Mouse (Mus musculus): Measurements from ENCODE around the gene Gpatch1. TPM values are rescaled to one million over a fixed set of nuclear protein-coding genes. Genes with fewer than 3 reads are reported as not detected.

The Gpatch1 gene
- polyA plus RNA-seq, 1 experiment from 2014 or later: 20.0 TPM

GRCm38 (mm10) chr7:35344785-35345330 is 26.6 kb upstream of the Gpatch1 start:
- no peak for ATAC-seq (ENCODE audit: low FRiP score, low read depth)
- no peak overlapping the region for H3K4me2 ChIP-seq (replicated peaks)
- no peak overlapping the region for H3K27ac ChIP-seq
- H3K9me3 ChIP-seq: no peaks in the 10 kb centered on the region
- H3K4me1 ChIP-seq: peaks cover 4% of the 10 kb centered on the region; the same call in 1 of the 2 replicates
- no peaks in the 10 kb centered on the region for H3K36me3 ChIP-seq
- H3K4me3 ChIP-seq: no peak overlapping the region
- H3K9ac ChIP-seq: no peak overlapping the region
- H3K27me3 ChIP-seq (replicated peaks): no peaks in the 10 kb centered on the region
- 94% methylated on average over 5 of the region's 5 CpGs for WGBS

DNA sequence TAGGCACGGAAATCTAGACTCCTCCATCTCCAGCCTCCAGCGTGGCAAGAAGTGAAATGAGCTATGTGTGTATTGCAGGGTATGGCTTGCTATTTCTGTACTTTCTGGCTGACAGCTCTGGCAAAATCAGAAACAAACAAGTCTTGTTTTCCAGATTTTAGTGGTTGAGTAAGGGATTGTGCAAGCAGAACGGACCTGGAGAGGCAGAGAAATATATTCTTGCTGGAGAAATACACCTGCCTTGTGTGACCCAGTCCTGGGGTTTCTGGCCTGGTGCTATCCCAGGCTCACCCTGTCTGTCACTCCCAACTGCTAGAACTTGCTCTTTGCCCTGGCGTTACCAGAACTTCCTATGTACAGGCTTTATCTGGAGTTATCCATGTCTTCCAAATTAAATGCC is 24.3 kb upstream of the Gpatch1 start:
- no peak for ATAC-seq (ENCODE audit: low FRiP score, low read depth)

GRCm38 (mm10) chr7:35341282-35341681 is 23.0 kb upstream of the Gpatch1 start:
- H3K9me3 ChIP-seq: no peaks in the 10 kb centered on the region
- H3K9ac ChIP-seq: no peak overlapping the region
- WGBS: 90% methylated on average over 6 of the region's 6 CpGs
- no peaks in the 10 kb centered on the region; the same call in 1 of the 2 replicates for H3K27me3 ChIP-seq (replicated peaks)
- no peak overlapping the region for H3K27ac ChIP-seq
- no peak overlapping the region for H3K4me3 ChIP-seq
- ATAC-seq (ENCODE audit: low FRiP score, low read depth): no peak
- peaks cover 4% of the 10 kb centered on the region; the same call in 1 of the 2 replicates for H3K4me1 ChIP-seq
- no peaks in the 10 kb centered on the region for H3K36me3 ChIP-seq
- no peak overlapping the region for H3K4me2 ChIP-seq (replicated peaks)

More for the DNA sequence above, 24.3 kb upstream of the Gpatch1 start:
- no peaks in the 10 kb centered on the region for H3K9me3 ChIP-seq
- H3K4me1 ChIP-seq: peaks cover 4% of the 10 kb centered on the region; the same call in 1 of the 2 replicates
- WGBS: 81% methylated on average over 4 of the region's 4 CpGs
- no peak overlapping the region for H3K27ac ChIP-seq
- H3K4me3 ChIP-seq: no peak overlapping the region
- H3K9ac ChIP-seq: no peak overlapping the region
- H3K4me2 ChIP-seq (replicated peaks): no peak overlapping the region
- H3K36me3 ChIP-seq: no peaks in the 10 kb centered on the region
- H3K27me3 ChIP-seq (replicated peaks): no peaks in the 10 kb centered on the region

- Histone ChIP-seq H3K4me1 (peaks cover 5% of the 10 kb centered on the region; the same call in 1 of the 2 replicates), H3K36me3 (no peaks in the 10 kb centered on the region), H3K9ac (no peak overlapping the region), H3K27me3 (replicated peaks) (peaks cover 4% of the 10 kb centered on the region), H3K27ac (no peak overlapping the region), H3K4me2 (replicated peaks) (no peak overlapping the region), H3K9me3 (no peaks in the 10 kb centered on the region), H3K4me3 (no peak overlapping the region)
- ATAC-seq (ENCODE audit: low FRiP score, low read depth): no peak
- 8% methylated on average over 5 of the region's 5 CpGs for WGBS
These were observed 22.0 kb upstream of the Gpatch1 start for GRCm38 (mm10) chr7:35340196-35340595.

DNA sequence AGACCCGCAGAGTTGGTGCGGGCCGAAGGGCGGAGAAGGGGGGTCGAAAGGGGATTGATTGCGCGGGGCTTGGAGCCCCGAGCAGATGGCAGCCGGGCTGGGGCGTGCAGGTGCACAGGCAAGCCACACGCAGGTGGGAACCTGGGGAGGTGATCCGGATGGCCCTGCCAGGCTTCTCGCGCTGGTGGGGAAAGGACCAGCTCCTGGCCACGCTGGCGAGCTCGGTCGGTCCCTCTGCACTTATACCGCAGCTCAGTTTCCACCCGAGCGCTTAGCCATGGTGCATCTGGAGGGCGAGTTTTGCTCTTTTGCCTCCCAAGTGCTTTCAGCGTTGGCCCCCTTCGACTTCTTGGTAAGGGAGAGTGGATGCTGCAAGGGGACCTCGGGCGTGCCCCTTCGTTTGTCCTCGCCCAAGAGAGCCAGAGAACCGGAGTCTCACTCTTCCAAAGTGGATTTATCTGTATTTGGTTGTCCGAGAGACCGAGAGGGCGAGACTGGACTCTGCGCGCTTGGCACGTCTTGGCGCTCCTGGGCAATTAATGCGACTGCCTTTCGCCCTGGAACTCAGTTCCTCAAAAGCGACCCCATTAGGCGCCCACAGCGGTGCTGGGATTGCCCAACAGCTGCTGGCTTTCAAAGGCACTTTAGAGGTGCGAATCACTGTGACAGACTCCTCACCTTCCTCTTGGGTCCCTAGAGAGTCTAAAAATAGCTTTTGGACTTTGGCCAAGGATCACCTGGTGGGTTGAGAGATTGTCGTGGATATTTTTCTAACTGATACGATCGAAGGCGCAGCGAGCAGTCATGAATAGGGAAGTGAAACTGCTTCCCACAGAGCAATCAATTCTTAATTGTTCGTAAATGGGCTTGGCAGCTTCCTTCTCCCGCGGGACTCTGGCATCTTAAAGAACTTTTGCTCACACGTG is 16.6 kb upstream of the Gpatch1 start:
- no peak overlapping the region for H3K27ac ChIP-seq
- under 1% methylated on average over 51 of the region's 51 CpGs for WGBS
- no peak; the same call in 1 of the 2 replicates for ATAC-seq (ENCODE audit: low FRiP score, low read depth)

DNA sequence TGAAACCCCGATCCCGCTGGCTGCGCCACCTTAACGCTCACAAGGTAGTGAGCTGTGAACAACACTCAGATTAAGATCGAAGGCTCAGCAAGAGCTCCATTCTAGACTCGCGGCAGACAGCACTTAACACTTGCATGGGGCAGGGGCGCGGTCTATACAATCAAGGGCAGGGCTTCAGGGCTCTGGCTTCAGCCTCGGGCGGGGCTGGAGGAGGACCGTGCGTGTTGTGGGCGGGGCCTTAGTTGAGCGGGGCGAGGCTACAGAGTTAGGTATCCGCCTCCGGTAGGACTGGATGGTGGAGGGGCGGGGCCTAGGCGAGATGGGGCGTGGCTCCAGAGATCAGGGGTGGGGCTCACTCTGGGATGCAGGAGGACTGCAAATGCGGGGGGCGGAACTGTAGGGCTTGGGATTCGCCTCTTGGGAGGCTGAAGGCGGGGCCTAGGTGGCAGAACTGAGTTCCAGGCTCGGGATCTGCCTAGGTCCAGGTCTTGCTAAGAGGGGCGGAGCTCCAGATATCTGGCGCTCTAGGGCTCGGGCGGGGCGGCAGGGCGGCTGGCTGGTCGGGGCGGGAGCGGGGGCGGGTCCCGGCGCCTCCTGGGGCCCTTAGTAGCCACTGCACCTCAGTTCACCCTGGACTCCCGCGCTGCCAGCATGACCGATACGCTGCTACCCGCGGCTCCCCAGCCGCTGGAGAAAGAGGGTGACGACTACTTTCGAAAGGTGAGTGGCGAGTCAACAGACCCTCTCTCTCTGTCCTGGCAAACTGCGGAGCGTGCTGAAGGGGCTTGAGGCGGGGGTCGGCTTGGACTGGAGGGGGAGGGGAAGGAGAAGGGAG is 15.7 kb upstream of the Gpatch1 start, which contains the start of gene Rhpn2:
Gene Rhpn2, plus strand, starts transcription at position 479 of the 835 bp plus-strand sequence.
- peak within 1 kb of the TSS; percentile 100 for H3K4me2 ChIP-seq (replicated peaks)
- peak within 1 kb of the TSS; percentile 51 for H3K9ac ChIP-seq
- no peaks in the 10 kb centered on the region for H3K9me3 ChIP-seq
- H3K4me1 ChIP-seq: peaks cover 15% of the 10 kb centered on the region
- WGBS: 1% methylated on average over 52 of the region's 52 CpGs
- peak; percentile 98 for ATAC-seq (ENCODE audit: low FRiP score, low read depth)
- no peak within 1 kb of the TSS for H3K27ac ChIP-seq
- no peaks in the 10 kb centered on the region for H3K36me3 ChIP-seq
- peak within 1 kb of the TSS; percentile 58 for H3K4me3 ChIP-seq
- peaks cover 4% of the 10 kb centered on the region for H3K27me3 ChIP-seq (replicated peaks)

More for the DNA sequence above, 16.6 kb upstream of the Gpatch1 start:
- H3K4me3 ChIP-seq: peak overlapping the region; percentile 58
- H3K4me1 ChIP-seq: peaks cover 15% of the 10 kb centered on the region
- peak overlapping the region; percentile 100 for H3K4me2 ChIP-seq (replicated peaks)
- H3K27me3 ChIP-seq (replicated peaks): peaks cover 4% of the 10 kb centered on the region
- H3K36me3 ChIP-seq: no peaks in the 10 kb centered on the region
- H3K9me3 ChIP-seq: no peaks in the 10 kb centered on the region
- peak overlapping the region; percentile 51 for H3K9ac ChIP-seq

DNA sequence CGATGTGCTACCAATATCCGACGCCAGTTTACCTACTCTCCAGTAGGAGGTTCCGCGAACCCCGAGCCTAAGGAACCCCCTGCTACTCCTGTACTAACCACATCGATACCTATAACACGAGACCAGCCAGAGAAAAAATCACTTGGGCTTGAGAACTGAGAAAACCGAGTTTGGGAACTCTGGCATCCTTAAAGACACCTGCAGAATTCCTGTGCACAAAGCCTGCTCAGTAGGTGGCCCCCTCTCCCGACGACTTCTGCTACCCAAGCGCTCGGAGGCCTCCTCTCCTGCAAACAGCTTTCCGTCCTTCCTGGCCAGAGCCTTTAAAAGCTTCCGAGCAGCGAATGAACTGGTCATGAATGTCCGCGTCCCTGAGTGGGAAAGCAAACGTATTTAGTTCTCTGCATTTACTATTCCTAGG is 15.0 kb upstream of the Gpatch1 start:
- under 1% methylated on average over 19 of the region's 19 CpGs for WGBS
- Histone ChIP-seq H3K36me3 (no peaks in the 10 kb centered on the region), H3K9me3 (no peaks in the 10 kb centered on the region), H3K27ac (no peak overlapping the region), H3K4me1 (peaks cover 15% of the 10 kb centered on the region), H3K9ac (no peak overlapping the region), H3K4me2 (replicated peaks) (peak overlapping the region; percentile 100), H3K27me3 (replicated peaks) (peaks cover 4% of the 10 kb centered on the region), H3K4me3 (peak overlapping the region; percentile 58)
- ATAC-seq (ENCODE audit: low FRiP score, low read depth): peak; percentile 27

GRCm38 (mm10) chr7:35331590-35331989 is 13.3 kb upstream of the Gpatch1 start:
- WGBS: 50% methylated on average over 3 of the region's 3 CpGs
- no peaks in the 10 kb centered on the region for H3K36me3 ChIP-seq
- ATAC-seq (ENCODE audit: low FRiP score, low read depth): no peak

DNA sequence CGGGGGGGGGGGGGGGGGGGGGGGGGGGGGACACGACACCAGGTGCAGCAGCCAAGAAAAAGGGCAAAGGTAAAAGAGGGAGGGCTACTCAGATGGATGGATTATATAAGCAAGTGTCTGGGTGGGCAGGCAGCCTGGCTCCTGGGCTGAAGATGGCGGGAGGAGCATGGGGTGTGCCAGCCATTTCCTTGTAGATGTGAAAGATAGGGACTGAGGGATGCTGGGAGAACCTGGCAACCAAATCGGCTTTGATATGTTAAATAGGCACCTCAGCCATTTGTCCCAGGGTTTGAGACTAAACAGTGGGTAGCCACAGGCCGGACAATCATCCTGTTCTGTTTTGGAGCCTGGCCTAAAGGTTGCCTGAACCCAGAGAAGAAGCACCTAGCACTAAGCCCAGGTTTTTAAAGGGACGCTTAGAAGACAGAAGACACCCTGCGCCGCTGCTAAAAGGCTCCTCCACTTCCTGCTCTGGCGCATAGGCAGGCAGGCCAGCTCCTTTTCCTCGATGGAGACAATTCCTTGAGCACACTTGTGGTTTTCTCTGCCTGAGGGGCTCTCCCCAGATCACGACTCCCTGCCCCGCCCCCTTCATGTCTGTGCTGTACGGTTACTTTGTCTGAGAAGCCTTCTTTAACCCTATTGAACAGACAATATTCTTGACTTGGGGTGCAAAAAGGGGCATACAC is 4.6 kb upstream of the Gpatch1 start:
- Histone ChIP-seq H3K9ac (peak overlapping the region; percentile 4; the same call in 1 of the 2 replicates), H3K4me3 (no peak overlapping the region), H3K4me2 (replicated peaks) (peak overlapping the region; percentile 36), H3K9me3 (no peaks in the 10 kb centered on the region), H3K27me3 (replicated peaks) (no peaks in the 10 kb centered on the region), H3K4me1 (peaks cover 6% of the 10 kb centered on the region; the same call in 1 of the 2 replicates), H3K27ac (no peak overlapping the region), H3K36me3 (no peaks in the 10 kb centered on the region)
- no peak for ATAC-seq (ENCODE audit: low FRiP score, low read depth)
- 7% methylated on average over 11 of the region's 13 CpGs for WGBS

More at GRCm38 (mm10) chr7:35331590-35331989, 13.3 kb upstream of the Gpatch1 start:
- no peak overlapping the region for H3K4me2 ChIP-seq (replicated peaks)
- peaks cover 4% of the 10 kb centered on the region for H3K27me3 ChIP-seq (replicated peaks)
- H3K9ac ChIP-seq: no peak overlapping the region
- no peak overlapping the region for H3K4me3 ChIP-seq
- no peaks in the 10 kb centered on the region for H3K9me3 ChIP-seq
- H3K27ac ChIP-seq: no peak overlapping the region
- peaks cover 15% of the 10 kb centered on the region for H3K4me1 ChIP-seq

GRCm38 (mm10) chr7:35322161-35322560 is 3.9 kb upstream of the Gpatch1 start:
- no peaks in the 10 kb centered on the region for H3K36me3 ChIP-seq
- H3K4me2 ChIP-seq (replicated peaks): no peak overlapping the region
- no peak for ATAC-seq (ENCODE audit: low FRiP score, low read depth)
- WGBS: 34% methylated on average over 3 of the region's 3 CpGs
- no peak overlapping the region for H3K4me3 ChIP-seq
- H3K9ac ChIP-seq: no peak overlapping the region
- no peaks in the 10 kb centered on the region for H3K27me3 ChIP-seq (replicated peaks)
- H3K4me1 ChIP-seq: peaks cover 13% of the 10 kb centered on the region
- H3K27ac ChIP-seq: no peak overlapping the region
- H3K9me3 ChIP-seq: no peaks in the 10 kb centered on the region

DNA sequence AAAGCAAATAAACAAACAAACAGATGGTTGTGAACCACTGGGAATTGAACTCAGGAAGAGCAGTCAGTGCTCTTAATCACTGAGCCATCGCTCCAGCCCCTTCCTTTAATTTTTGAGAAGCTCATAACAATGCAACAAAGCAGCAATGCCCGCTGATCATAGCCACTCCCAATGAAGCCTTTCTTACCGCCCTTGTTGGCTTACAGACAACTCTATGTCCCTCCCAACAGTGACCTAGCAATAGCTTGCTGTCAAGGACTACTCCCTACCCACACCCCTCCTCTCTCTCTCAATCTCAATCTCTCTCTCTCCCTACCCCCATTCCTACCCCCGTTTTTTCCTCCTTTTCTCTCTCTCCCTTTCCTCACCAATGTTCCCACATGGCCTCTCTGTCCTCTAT is 1.5 kb upstream of the Gpatch1 start:
- 81% methylated on average over 4 of the region's 4 CpGs for WGBS
- no peak for ATAC-seq (ENCODE audit: low FRiP score, low read depth)
- peaks cover 15% of the 10 kb centered on the region for H3K4me1 ChIP-seq

More for the DNA sequence above, 1.5 kb upstream of the Gpatch1 start:
- H3K9me3 ChIP-seq: no peaks in the 10 kb centered on the region
- H3K27ac ChIP-seq: no peak overlapping the region
- no peaks in the 10 kb centered on the region for H3K27me3 ChIP-seq (replicated peaks)
- no peaks in the 10 kb centered on the region for H3K36me3 ChIP-seq
- no peak overlapping the region for H3K4me2 ChIP-seq (replicated peaks)
- no peak overlapping the region for H3K4me3 ChIP-seq
- H3K9ac ChIP-seq: no peak overlapping the region

All from neural tube, embryonic 12.5 days (tissue).